Mouse (Mus musculus) forebrain, embryonic 16.5 days (tissue): ENCODE data around the gene Fhad1. TPM values are rescaled to one million over a fixed set of nuclear protein-coding genes. Genes with fewer than 3 reads are reported as not detected.

Source experiments
- ATAC-seq: fragments of 200-750 bp; cut with Nextera tagmentation; 2 replicates; pipeline ENCODE4 v1.8.0; 2017; ENCODE audit warnings: mild to moderate bottlenecking, moderate library complexity
- H3K27ac ChIP-seq: fragments of 300-500 bp; sonication (generic); 2 replicates; pipeline ENCODE4 v1.5.1; 2014; ENCODE audit warnings: low read length, control low read depth
- H3K27me3 ChIP-seq: fragments of 300-500 bp; sonication (generic); replicated peaks from 2 replicates; pipeline ENCODE4 v1.6.1; 2014; ENCODE audit warnings: low read length; ENCODE audit not compliant: control insufficient read depth, insufficient read depth
- H3K36me3 ChIP-seq: fragments of 300-500 bp; sonication (generic); 2 replicates; pipeline ENCODE4 v1.6.1; 2014; ENCODE audit not compliant: control insufficient read depth, insufficient read depth
- H3K4me1 ChIP-seq: fragments of 300-500 bp; sonication (generic); replicated peaks from 2 replicates; pipeline ENCODE4 v1.6.1; 2014; ENCODE audit warnings: low read length; ENCODE audit not compliant: control insufficient read depth, insufficient read depth
- H3K4me2 ChIP-seq: fragments of 300-500 bp; sonication (generic); 2 replicates; pipeline ENCODE4 v1.6.1; 2014; ENCODE audit warnings: mild to moderate bottlenecking, low read length, control low read depth
- H3K4me3 ChIP-seq: fragments of 300-500 bp; sonication (generic); replicated peaks from 2 replicates; pipeline ENCODE4 v1.5.1; 2014; ENCODE audit warnings: mild to moderate bottlenecking, low read length, control low read depth
- H3K9ac ChIP-seq: fragments of 300-500 bp; sonication (generic); replicated peaks from 2 replicates; pipeline ENCODE4 v1.6.1; 2014; ENCODE audit warnings: low read depth, low read length, control low read depth
- H3K9me3 ChIP-seq: fragments of 300-500 bp; sonication (generic); 2 replicates; pipeline ENCODE4 v1.6.1; 2016; ENCODE audit warnings: low read length; ENCODE audit not compliant: control insufficient read depth
- WGBS: fragments of 180-500 bp; shearing (Covaris S2); extraction: QIAGEN DNeasy Blood & Tissue Kit; methylation state at CpG from one replicate; pipeline ENCODE4 v1.1.7; 2014; 5-methylcytosine and 5-hydroxymethylcytosine counted together
- polyA plus RNA-seq: library from polyadenylated mRNA; unstranded; fragments of >200 nt; fragmentation: Nextera tagmentation; extraction: Ambion mirVana; gene quantifications from 2 replicates; pipeline ENCODE4 v1.2.1, GENCODE M21; 2015

The Fhad1 gene
- polyA plus RNA-seq, 1 experiment from 2014 or later = 1.8 TPM

GRCm38 (mm10) chr4:141870666-141871332 is 144.1 kb downstream of the Fhad1 start:
- Histone ChIP-seq H3K4me3 (no peak overlapping the region), H3K27ac (peak overlapping the region; percentile 39; the same call in 1 of the 2 replicates), H3K27me3 (no peaks in the 10 kb centered on the region), H3K4me1 (peaks cover 64% of the 10 kb centered on the region), H3K9me3 (no peaks in the 10 kb centered on the region), H3K9ac (no peak overlapping the region), H3K36me3 (no peaks in the 10 kb centered on the region), H3K4me2 (0 out of 2 replicates have a peak overlapping the region, but pooled peaks have one; percentile 7)
- ATAC-seq = no peak
- 57% methylated on average over 11 of the region's 11 CpGs for WGBS

- Histone ChIP-seq H3K9ac (no peak overlapping the region), H3K27me3 (no peaks in the 10 kb centered on the region), H3K36me3 (no peaks in the 10 kb centered on the region), H3K27ac (no peak overlapping the region), H3K4me2 (no peak overlapping the region), H3K4me1 (peaks cover 56% of the 10 kb centered on the region), H3K9me3 (no peaks in the 10 kb centered on the region), H3K4me3 (no peak overlapping the region)
- no peak for ATAC-seq
- 78% methylated on average over 5 of the region's 5 CpGs for WGBS
Measured at GRCm38 (mm10) chr4:141869436-141870215, 145.3 kb downstream of the Fhad1 start.

GRCm38 (mm10) chr4:141868051-141868450 is 146.8 kb downstream of the Fhad1 start:
- WGBS = 55% methylated on average over 10 of the region's 10 CpGs
- H3K27me3 ChIP-seq = no peaks in the 10 kb centered on the region
- H3K9ac ChIP-seq = no peak overlapping the region

GRCm38 (mm10) chr4:141867498-141867897 is 147.4 kb downstream of the Fhad1 start:
- Histone ChIP-seq H3K36me3 (no peaks in the 10 kb centered on the region), H3K9me3 (no peaks in the 10 kb centered on the region), H3K4me2 (peak overlapping the region; percentile 10; the same call in 1 of the 2 replicates), H3K4me1 (peaks cover 39% of the 10 kb centered on the region), H3K27ac (peak overlapping the region; percentile 62), H3K4me3 (no peak overlapping the region), H3K9ac (0 out of 2 replicates have a peak overlapping the region, but pooled peaks have one; percentile 2), H3K27me3 (no peaks in the 10 kb centered on the region)
- peak; percentile 52 for ATAC-seq
- WGBS = 4% methylated on average over 4 of the region's 4 CpGs

More at GRCm38 (mm10) chr4:141868051-141868450, 146.8 kb downstream of the Fhad1 start:
- Histone ChIP-seq H3K4me1 (peaks cover 43% of the 10 kb centered on the region), H3K36me3 (no peaks in the 10 kb centered on the region), H3K9me3 (no peaks in the 10 kb centered on the region), H3K4me2 (no peak overlapping the region), H3K4me3 (no peak overlapping the region), H3K27ac (no peak overlapping the region)
- ATAC-seq = no peak

- peak overlapping the region; percentile 62 for H3K27ac ChIP-seq
- ATAC-seq = peak; percentile 64
- H3K27me3 ChIP-seq = no peaks in the 10 kb centered on the region
- no peaks in the 10 kb centered on the region for H3K36me3 ChIP-seq
- WGBS = 13% methylated on average over 10 of the region's 10 CpGs
- peak overlapping the region; percentile 2; the same call in 1 of the 2 replicates for H3K9ac ChIP-seq
- peak overlapping the region; percentile 10; the same call in 1 of the 2 replicates for H3K4me2 ChIP-seq
- H3K4me3 ChIP-seq = no peak overlapping the region
- H3K4me1 ChIP-seq = peaks cover 35% of the 10 kb centered on the region
- no peaks in the 10 kb centered on the region for H3K9me3 ChIP-seq
Measured at GRCm38 (mm10) chr4:141866933-141867490, 147.9 kb downstream of the Fhad1 start.

- peaks cover 21% of the 10 kb centered on the region for H3K4me1 ChIP-seq
- no peaks in the 10 kb centered on the region for H3K36me3 ChIP-seq
- no peak overlapping the region for H3K27ac ChIP-seq
- H3K9ac ChIP-seq = no peak overlapping the region
- H3K27me3 ChIP-seq = no peaks in the 10 kb centered on the region
- H3K9me3 ChIP-seq = no peaks in the 10 kb centered on the region
- H3K4me2 ChIP-seq = no peak overlapping the region
- ATAC-seq = no peak
- H3K4me3 ChIP-seq = no peak overlapping the region
- 88% methylated on average over 5 of the region's 5 CpGs for WGBS
Measured at GRCm38 (mm10) chr4:141865600-141865999, 149.3 kb downstream of the Fhad1 start.

GRCm38 (mm10) chr4:141865006-141865405 is 149.9 kb downstream of the Fhad1 start:
- Histone ChIP-seq H3K27me3 (no peaks in the 10 kb centered on the region), H3K4me3 (no peak overlapping the region), H3K9me3 (no peaks in the 10 kb centered on the region), H3K36me3 (no peaks in the 10 kb centered on the region), H3K4me2 (no peak overlapping the region), H3K4me1 (peaks cover 18% of the 10 kb centered on the region), H3K9ac (no peak overlapping the region), H3K27ac (no peak overlapping the region)
- 92% methylated on average over 5 of the region's 5 CpGs for WGBS
- ATAC-seq = no peak

GRCm38 (mm10) chr4:141864506-141864905 is 150.4 kb downstream of the Fhad1 start:
- H3K4me2 ChIP-seq = no peak overlapping the region
- H3K36me3 ChIP-seq = no peaks in the 10 kb centered on the region
- H3K27me3 ChIP-seq = no peaks in the 10 kb centered on the region
- no peak overlapping the region for H3K9ac ChIP-seq
- 96% methylated on average over 8 of the region's 8 CpGs for WGBS
- no peak overlapping the region for H3K4me3 ChIP-seq
- H3K9me3 ChIP-seq = no peaks in the 10 kb centered on the region
- no peak overlapping the region for H3K27ac ChIP-seq
- ATAC-seq = no peak
- peaks cover 18% of the 10 kb centered on the region for H3K4me1 ChIP-seq

- H3K9me3 ChIP-seq = no peaks in the 10 kb centered on the region
- no peak overlapping the region for H3K27ac ChIP-seq
- no peaks in the 10 kb centered on the region for H3K27me3 ChIP-seq
- no peak overlapping the region for H3K4me3 ChIP-seq
- no peaks in the 10 kb centered on the region for H3K36me3 ChIP-seq
- no peak overlapping the region for H3K9ac ChIP-seq
- 92% methylated on average over 7 of the region's 7 CpGs for WGBS
- no peak for ATAC-seq
- H3K4me2 ChIP-seq = no peak overlapping the region
- peaks cover 18% of the 10 kb centered on the region for H3K4me1 ChIP-seq
Measured at GRCm38 (mm10) chr4:141863726-141864280, 151.1 kb downstream of the Fhad1 start.
